Mouse (Mus musculus) hindbrain, embryonic 12.5 days (tissue): ENCODE data around the gene Adpgk. TPM values are rescaled to one million over a fixed set of nuclear protein-coding genes. Genes with fewer than 3 reads are reported as not detected.

ENCODE experiments used
- ATAC-seq: fragments of 200-750 bp; cut with Nextera tagmentation; 2 replicates; pipeline ENCODE4 v1.8.0; 2017; ENCODE audit warnings: moderate TSS enrichment; ENCODE audit not compliant: low FRiP score
- H3K27ac ChIP-seq: fragments of 300-500 bp; sonication (generic); 2 replicates; pipeline ENCODE4 v1.5.1; 2016; ENCODE audit warnings: mild to moderate bottlenecking
- H3K27me3 ChIP-seq: fragments of 300-500 bp; sonication (generic); 2 replicates; pipeline ENCODE4 v1.6.1; 2016; ENCODE audit warnings: mild to moderate bottlenecking
- H3K36me3 ChIP-seq: fragments of 300-500 bp; sonication (generic); 2 replicates; pipeline ENCODE4 v1.6.1; 2016; ENCODE audit warnings: mild to moderate bottlenecking
- H3K4me1 ChIP-seq: fragments of 300-500 bp; sonication (generic); 2 replicates; pipeline ENCODE4 v1.6.1; 2016
- H3K4me2 ChIP-seq: fragments of 300-500 bp; sonication (generic); replicated peaks from 2 replicates; pipeline ENCODE4 v1.6.1; 2016; ENCODE audit warnings: mild to moderate bottlenecking
- H3K4me3 ChIP-seq: fragments of 300-500 bp; sonication (generic); 2 replicates; pipeline ENCODE4 v1.5.1; 2016; ENCODE audit warnings: mild to moderate bottlenecking
- H3K9ac ChIP-seq: fragments of 300-500 bp; sonication (generic); 2 replicates; pipeline ENCODE4 v1.6.1; 2016; ENCODE audit warnings: mild to moderate bottlenecking, moderate library complexity
- H3K9me3 ChIP-seq: fragments of 300-500 bp; sonication (generic); replicated peaks from 2 replicates; pipeline ENCODE4 v1.6.1; 2016; ENCODE audit warnings: mild to moderate bottlenecking
- WGBS: fragments of 180-500 bp; shearing (Covaris S2); methylation state at CpG from one replicate; pipeline ENCODE4 v1.1.7; 2016; 5-methylcytosine and 5-hydroxymethylcytosine counted together
- polyA plus RNA-seq: library from polyadenylated mRNA; unstranded; fragments of >200 nt; fragmentation: Nextera tagmentation; extraction: Ambion mirVana; gene quantifications from 2 replicates; pipeline ENCODE4 v1.2.1, GENCODE M21; 2016

The Adpgk gene
- 35.3 and 38.0 TPM in 2 replicates for polyA plus RNA-seq

DNA sequence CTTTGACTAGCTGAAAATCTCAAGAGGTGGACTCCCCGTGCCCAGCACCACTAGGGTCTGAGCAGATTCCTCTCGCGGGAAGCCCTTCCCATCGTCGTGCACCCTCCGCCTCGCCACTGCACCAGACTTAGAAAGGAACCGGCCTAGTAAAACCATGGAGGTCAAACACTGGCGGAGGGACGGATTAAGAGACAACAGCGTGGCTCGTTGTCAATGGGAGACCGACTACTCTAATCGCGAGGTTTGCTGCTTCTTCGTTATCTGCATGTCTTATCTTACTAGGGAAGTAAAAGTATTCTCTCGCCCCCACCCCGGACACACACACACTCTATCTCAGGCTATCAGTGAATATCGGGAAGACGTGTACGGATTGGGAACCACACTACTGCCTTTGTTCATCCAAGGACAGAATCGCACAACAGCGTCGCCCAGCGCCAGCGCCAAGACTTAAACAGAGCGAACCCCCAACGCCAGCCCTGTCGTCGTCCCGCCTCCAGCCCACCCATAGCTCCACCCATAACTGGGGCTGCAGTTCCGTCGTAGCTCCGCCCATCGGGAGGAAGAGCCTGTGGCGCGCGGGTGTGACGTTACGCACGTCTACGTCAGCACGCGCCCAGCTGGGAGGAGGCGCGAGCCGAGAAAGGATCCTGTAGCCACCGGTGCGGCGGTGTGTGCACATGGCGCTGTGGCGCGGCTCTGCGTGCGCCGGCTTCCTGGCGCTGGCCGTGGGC, at the start of gene Adpgk:
Gene Adpgk (plus strand): TSS at position 602 of the 731 bp plus-strand sequence.
- no peaks in the 10 kb centered on the region for H3K27me3 ChIP-seq
- H3K4me3 ChIP-seq, result peak within 1 kb of the TSS; percentile 98
- peak within 1 kb of the TSS; percentile 94 for H3K9ac ChIP-seq
- peak within 1 kb of the TSS; percentile 93 for H3K27ac ChIP-seq
- peak within 1 kb of the TSS; percentile 72 for H3K4me2 ChIP-seq
- ATAC-seq, result peak; percentile 98
- H3K36me3 ChIP-seq, result no peaks in the 10 kb centered on the region; the same call in 1 of the 2 replicates
- no peaks in the 10 kb centered on the region for H3K9me3 ChIP-seq
- peaks cover 35% of the 10 kb centered on the region for H3K4me1 ChIP-seq
- 2% methylated on average over 57 of the region's 58 CpGs for WGBS

DNA sequence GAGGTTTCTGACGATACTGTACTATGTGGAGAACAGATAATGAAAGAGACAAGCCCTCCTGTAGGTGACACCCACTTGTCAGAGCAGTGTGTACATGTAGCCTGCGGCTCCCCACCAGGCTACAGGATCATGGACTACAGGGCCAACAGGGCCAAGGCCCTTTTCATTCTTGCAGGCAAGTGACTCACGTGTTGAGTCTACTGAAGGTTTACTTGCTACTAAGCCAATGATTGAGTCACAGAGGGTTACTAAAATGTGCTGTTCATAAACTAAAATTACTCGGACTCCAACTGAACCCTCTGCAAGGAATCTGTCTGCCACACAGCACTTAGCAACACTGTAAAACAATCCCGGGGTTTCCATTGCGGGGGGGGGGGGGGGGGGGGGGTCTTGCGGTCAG, 46.2 kb upstream of the Adpgk start:
- H3K9ac ChIP-seq, result no peak overlapping the region
- H3K4me1 ChIP-seq, result peaks cover 13% of the 10 kb centered on the region
- ATAC-seq, result no peak
- H3K36me3 ChIP-seq, result no peaks in the 10 kb centered on the region
- H3K4me3 ChIP-seq, result no peak overlapping the region
- no peak overlapping the region for H3K27ac ChIP-seq
- 65% methylated on average over 6 of the region's 7 CpGs for WGBS
- no peaks in the 10 kb centered on the region for H3K27me3 ChIP-seq
- no peaks in the 10 kb centered on the region for H3K9me3 ChIP-seq
- no peak overlapping the region for H3K4me2 ChIP-seq

DNA sequence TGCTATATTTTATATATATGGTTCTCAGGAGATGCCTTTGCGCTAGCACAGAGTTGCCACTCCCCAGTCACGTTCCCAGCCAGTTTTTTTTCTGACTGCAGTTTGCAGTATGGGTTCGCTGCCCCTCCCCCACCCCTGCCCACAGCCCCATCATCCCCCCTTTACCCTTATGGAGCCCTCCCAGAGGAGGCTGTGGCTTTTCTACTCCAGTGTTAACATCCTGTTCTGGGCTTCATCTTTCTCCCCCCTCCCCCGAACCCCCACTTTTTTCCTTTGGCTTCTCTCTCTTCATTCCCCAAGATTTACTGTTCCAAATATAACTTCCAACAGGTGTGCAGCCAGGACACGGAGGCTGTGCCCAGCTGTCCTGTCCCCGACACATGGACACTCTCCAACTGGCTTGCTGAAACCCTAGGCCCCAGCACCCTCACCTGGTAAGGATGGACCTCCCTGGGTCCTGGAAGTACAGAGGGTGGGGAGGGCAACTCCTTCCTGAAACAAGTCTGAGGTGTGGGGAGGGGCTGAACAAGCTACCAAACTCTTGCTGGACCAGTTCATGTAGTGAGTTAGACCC, 44.8 kb upstream of the Adpgk start:
- ATAC-seq, result no peak
- Histone ChIP-seq H3K4me1 (peaks cover 13% of the 10 kb centered on the region), H3K9ac (no peak overlapping the region), H3K27ac (no peak overlapping the region), H3K27me3 (no peaks in the 10 kb centered on the region), H3K4me3 (no peak overlapping the region), H3K36me3 (no peaks in the 10 kb centered on the region), H3K9me3 (no peaks in the 10 kb centered on the region), H3K4me2 (no peak overlapping the region)
- WGBS, result 47% methylated on average over 6 of the region's 6 CpGs

DNA sequence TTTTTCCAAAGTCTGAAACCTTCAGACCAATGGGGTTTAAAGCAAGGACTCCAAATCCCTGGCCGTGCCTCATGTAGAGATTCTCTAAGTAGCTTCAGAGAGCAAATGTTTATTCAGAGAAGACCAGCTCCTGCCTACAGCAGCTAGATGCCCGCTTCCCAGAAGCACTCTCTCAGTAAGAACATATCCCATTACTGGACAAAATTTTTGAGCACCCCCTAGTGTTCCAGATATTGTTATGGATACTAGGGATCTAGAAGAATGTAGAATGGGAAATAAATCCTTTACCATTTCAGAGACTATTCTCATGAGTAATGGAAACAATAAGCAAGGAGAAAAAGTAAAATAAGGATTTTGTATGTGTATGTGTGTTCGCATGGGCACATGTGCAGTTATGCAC, 42.0 kb upstream of the Adpgk start:
- no peak for ATAC-seq
- peaks cover 13% of the 10 kb centered on the region for H3K4me1 ChIP-seq
- WGBS, result 74% methylated on average over 3 of the region's 3 CpGs
- H3K9ac ChIP-seq, result no peak overlapping the region
- no peaks in the 10 kb centered on the region for H3K36me3 ChIP-seq
- H3K27ac ChIP-seq, result no peak overlapping the region
- no peaks in the 10 kb centered on the region for H3K9me3 ChIP-seq
- no peak overlapping the region for H3K4me2 ChIP-seq
- H3K4me3 ChIP-seq, result no peak overlapping the region
- no peaks in the 10 kb centered on the region for H3K27me3 ChIP-seq

DNA sequence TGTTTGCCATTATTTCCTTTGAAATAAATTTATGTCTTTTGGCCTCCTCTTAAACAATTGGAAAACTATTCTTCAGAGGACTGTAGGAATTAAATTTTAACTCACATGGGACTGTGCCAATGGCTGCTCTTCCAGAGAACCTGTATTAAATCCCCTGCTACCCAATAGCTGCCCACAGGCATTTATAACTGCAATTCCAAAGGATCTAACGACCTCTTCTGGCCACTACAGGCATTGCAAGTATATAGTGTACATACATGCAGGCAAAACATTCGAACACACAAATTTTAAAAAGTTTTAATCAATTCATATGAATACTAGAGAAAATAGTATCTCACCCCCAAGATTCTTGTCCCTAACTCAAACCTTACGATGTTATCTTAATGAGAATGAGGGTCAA, 41.1 kb upstream of the Adpgk start:
- no peaks in the 10 kb centered on the region for H3K27me3 ChIP-seq
- no peaks in the 10 kb centered on the region for H3K36me3 ChIP-seq
- no peak overlapping the region for H3K4me3 ChIP-seq
- H3K4me1 ChIP-seq, result peaks cover 13% of the 10 kb centered on the region
- no peak overlapping the region for H3K9ac ChIP-seq
- no peaks in the 10 kb centered on the region for H3K9me3 ChIP-seq
- no peak overlapping the region for H3K27ac ChIP-seq
- H3K4me2 ChIP-seq, result no peak overlapping the region
- no peak for ATAC-seq
- WGBS, result 64% methylated on average over 3 of the region's 3 CpGs

DNA sequence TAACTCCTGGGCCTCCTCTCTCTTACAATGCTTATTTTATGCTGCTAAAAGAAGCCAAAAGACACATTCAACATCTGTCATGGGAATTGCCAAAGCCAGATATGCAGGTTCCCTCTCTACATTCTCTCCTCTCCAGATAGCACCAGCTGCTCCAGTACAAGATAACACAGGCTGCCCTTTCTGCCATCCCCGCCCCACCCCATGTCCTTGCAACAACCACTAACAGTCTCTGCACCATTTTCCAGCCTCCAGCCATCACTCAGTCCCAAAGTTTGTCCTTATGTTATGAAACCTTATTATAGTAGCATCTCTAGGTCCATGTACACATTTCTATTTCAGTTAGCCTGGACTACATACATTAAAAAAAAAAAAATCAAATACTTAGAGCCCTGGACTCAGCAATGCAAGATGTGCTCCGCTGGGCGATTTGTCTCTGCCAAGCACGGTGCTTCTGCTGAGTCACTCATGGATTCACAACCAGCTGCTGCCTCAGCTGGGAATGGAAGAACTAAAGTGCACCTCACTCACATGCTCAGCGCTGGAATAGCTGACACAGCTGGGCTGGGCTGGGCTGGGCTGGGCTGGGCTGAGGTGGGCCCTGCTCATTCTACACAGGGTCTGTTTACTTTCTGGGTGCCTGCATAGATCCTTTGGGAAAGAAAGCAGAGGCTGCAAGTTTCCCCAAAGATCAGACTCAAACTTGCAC, 36.5 kb upstream of the Adpgk start:
- no peaks in the 10 kb centered on the region for H3K36me3 ChIP-seq
- H3K9me3 ChIP-seq, result no peaks in the 10 kb centered on the region
- no peak for ATAC-seq
- no peak overlapping the region for H3K27ac ChIP-seq
- peaks cover 11% of the 10 kb centered on the region for H3K4me1 ChIP-seq
- H3K4me3 ChIP-seq, result no peak overlapping the region
- 75% methylated on average over 5 of the region's 5 CpGs for WGBS
- H3K4me2 ChIP-seq, result no peak overlapping the region
- no peak overlapping the region for H3K9ac ChIP-seq
- no peaks in the 10 kb centered on the region for H3K27me3 ChIP-seq

DNA sequence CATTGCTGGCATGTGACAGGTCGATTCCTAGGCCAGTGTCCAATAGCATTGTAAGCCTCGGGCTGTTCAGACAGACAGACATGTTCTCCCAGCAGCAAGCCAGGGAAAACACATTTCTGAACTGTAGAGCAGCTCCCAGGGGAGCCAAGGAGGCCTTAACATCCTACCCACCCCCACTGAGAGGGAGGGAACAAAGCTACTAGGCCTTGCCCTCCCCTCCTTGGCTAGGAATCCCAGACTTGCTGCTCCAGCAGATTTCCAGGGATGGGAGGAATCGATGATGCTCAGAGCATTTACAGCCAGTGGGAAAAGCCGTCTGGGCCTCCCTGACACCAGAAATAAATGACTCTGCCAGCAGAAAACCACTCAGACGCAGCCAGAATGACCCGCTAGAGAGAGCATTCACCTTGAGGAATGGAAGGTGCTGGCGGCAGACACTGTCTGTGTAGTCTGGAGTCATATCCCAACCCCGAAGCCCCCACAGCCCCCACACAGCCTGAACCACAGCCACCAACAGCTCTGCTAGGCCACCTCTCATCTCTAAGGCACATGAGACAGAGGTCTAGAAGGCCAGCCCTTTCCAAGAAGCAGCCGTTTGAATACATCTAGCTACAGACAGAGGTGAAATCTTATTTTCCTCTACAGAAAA, 31.4 kb upstream of the Adpgk start:
- peak; percentile 52; the same call in 1 of the 2 replicates for ATAC-seq
- no peak overlapping the region for H3K4me2 ChIP-seq
- 45% methylated on average over 9 of the region's 9 CpGs for WGBS
- H3K4me1 ChIP-seq, result peaks cover 23% of the 10 kb centered on the region
- peak overlapping the region; percentile 82 for H3K27ac ChIP-seq
- no peak overlapping the region for H3K9ac ChIP-seq
- H3K4me3 ChIP-seq, result no peak overlapping the region
- no peaks in the 10 kb centered on the region for H3K36me3 ChIP-seq
- no peaks in the 10 kb centered on the region for H3K27me3 ChIP-seq
- H3K9me3 ChIP-seq, result no peaks in the 10 kb centered on the region

DNA sequence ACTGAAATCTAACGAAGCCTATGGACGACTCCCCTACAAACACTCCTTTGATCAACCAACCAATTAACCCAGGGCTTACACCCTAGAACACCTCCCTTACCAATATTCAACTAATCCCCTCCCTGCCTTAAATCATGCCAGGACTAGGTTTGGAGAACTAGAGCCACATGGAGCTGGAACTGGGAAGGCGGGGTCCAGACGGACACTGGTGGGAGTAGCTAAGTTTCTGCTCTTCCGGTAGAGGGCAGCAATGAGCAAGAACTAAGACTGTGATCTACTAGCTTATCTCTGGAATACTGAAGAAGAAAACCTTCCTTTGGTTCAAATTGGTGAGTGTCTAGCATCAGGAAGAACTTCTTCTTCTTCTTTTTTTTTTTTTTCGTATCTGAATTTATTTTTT, 25.0 kb upstream of the Adpgk start:
- no peak overlapping the region for H3K4me3 ChIP-seq
- H3K9ac ChIP-seq, result no peak overlapping the region
- H3K36me3 ChIP-seq, result no peaks in the 10 kb centered on the region
- H3K9me3 ChIP-seq, result no peaks in the 10 kb centered on the region
- no peaks in the 10 kb centered on the region for H3K27me3 ChIP-seq
- 64% methylated on average over 6 of the region's 6 CpGs for WGBS
- no peak overlapping the region for H3K27ac ChIP-seq
- H3K4me2 ChIP-seq, result no peak overlapping the region
- ATAC-seq, result no peak
- peaks cover 5% of the 10 kb centered on the region for H3K4me1 ChIP-seq

DNA sequence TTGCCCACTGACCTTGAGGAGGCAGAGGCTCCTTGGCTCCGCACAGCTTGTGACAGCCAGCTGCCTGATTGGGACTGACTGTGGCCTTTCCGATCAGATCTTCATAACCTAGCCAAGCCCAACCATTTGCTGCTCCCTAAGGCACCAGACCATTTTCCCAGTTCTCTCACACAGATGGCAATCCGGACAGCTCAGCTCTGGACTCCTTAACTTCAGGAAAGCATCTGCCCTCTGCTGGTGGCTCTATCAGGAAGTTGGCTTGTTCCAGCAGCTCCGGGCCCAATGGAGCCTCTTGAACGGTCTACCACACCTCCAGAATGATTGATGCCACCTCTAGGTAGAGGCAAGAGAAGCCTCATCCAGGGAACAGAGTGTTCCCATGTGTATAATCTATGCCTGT, 21.6 kb upstream of the Adpgk start:
- 30% methylated on average over 5 of the region's 5 CpGs for WGBS
- Histone ChIP-seq H3K4me1 (peaks cover 9% of the 10 kb centered on the region), H3K9ac (no peak overlapping the region), H3K4me2 (no peak overlapping the region), H3K27ac (no peak overlapping the region), H3K9me3 (no peaks in the 10 kb centered on the region), H3K4me3 (no peak overlapping the region), H3K36me3 (no peaks in the 10 kb centered on the region), H3K27me3 (no peaks in the 10 kb centered on the region)
- ATAC-seq, result peak; percentile 48; the same call in 1 of the 2 replicates

DNA sequence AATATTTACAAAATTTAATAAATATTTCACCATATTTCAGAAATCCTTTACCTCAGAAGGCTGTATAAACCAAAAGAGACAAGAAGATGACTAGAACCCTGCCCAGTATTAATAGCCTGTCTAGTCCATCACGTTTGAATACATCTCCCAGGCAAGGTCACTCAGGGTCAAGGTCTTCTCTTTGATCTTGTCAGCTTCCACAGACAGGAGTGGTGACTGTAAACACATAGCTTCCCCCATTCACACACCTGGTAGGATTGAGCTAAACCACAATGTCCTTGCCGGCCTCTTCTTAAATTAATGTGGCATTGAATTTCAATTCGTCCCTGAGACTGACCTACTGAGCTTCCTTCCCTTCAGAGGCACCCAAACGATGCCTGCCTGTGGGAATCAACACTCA, 20.3 kb upstream of the Adpgk start:
- H3K4me1 ChIP-seq, result peaks cover 9% of the 10 kb centered on the region
- no peak for ATAC-seq
- H3K9ac ChIP-seq, result no peak overlapping the region
- 29% methylated on average over 4 of the region's 4 CpGs for WGBS
- no peaks in the 10 kb centered on the region for H3K27me3 ChIP-seq
- H3K4me2 ChIP-seq, result no peak overlapping the region
- no peak overlapping the region for H3K27ac ChIP-seq
- H3K4me3 ChIP-seq, result no peak overlapping the region
- no peaks in the 10 kb centered on the region for H3K36me3 ChIP-seq
- no peaks in the 10 kb centered on the region for H3K9me3 ChIP-seq

DNA sequence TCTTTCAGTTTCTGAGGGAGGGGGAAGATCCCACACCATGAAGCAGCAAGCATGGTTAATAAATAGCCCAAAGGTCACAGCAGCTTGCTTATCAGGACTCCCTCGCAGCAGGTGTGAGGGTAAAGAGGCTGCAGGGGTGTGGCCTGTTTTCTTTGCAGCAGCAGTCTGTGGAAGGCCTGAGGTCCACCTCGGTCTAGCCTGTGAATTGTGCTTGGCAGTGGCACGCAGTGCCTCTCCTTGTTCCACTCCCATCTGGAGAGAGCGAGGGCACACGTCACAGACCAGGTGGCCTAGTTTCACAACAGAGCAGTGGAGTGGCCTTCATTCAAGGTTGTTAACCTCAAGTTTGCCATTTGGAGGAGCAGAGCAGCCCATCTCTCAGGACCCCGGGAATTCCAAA, 19.6 kb upstream of the Adpgk start:
- H3K27ac ChIP-seq, result no peak overlapping the region
- no peaks in the 10 kb centered on the region for H3K27me3 ChIP-seq
- H3K4me2 ChIP-seq, result no peak overlapping the region
- ATAC-seq, result no peak
- WGBS, result 37% methylated on average over 6 of the region's 6 CpGs
- H3K4me1 ChIP-seq, result peaks cover 9% of the 10 kb centered on the region
- H3K9me3 ChIP-seq, result no peaks in the 10 kb centered on the region
- no peak overlapping the region for H3K9ac ChIP-seq
- no peak overlapping the region for H3K4me3 ChIP-seq
- no peaks in the 10 kb centered on the region for H3K36me3 ChIP-seq

DNA sequence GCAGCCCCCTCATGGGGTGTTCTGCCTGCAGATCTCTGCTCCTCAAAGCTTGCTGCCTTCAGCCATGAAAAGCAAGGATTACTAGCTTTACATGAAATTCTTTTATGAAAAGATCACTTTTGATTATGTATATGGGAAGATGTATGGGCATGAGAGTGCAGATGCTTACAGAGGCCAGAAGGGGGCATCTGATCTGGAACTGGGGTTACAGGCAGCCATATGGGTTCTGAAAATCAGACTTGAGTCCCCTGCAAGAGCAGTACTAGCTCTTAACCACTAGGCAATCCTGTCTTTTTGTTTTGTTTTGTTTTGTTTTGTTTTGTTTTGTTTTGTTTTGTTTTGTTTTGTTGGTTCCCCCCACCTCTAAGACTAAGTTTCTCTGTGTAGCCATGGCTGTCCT, 18.2 kb upstream of the Adpgk start:
- Histone ChIP-seq H3K4me3 (no peak overlapping the region), H3K36me3 (no peaks in the 10 kb centered on the region), H3K27me3 (no peaks in the 10 kb centered on the region), H3K9ac (no peak overlapping the region), H3K27ac (no peak overlapping the region), H3K4me1 (peaks cover 9% of the 10 kb centered on the region), H3K9me3 (no peaks in the 10 kb centered on the region), H3K4me2 (no peak overlapping the region)
- no peak for ATAC-seq
